Mouse (Mus musculus) layer of hippocampus, adult 18-20 months (tissue): ENCODE results near the gene Wasf3. TPM values are rescaled to one million over a fixed set of nuclear protein-coding genes. Genes with fewer than 3 reads are reported as not detected.
A peak's percentile ranks its signal among the peaks of the same experiment; 100 is the strongest.

Experiments used
- DNase-seq, 2 experiments: peaks; one replicate each; pipeline ENCODE4 v3.0.0; 2022; ENCODE audit warnings: low spot score in 2 of 2
- long read RNA-seq: library from polyadenylated mRNA; stranded (forward); transcript quantifications from one replicate; pipeline ENCODE4 v2.0.0, GENCODE M21; 2021
- total RNA-seq, 2 experiments: library from RNA; stranded (reverse); gene quantifications; 2 replicates each; pipeline ENCODE4 v1.2.3; 2021

Wasf3 gene
- 100 to 1,000 TPM; 104 to 106 TPM for total RNA-seq
- long read RNA-seq, full-length matches to known transcripts: 7 of 42 reads
- long read RNA-seq, partial matches to known transcripts: 6 of 42 reads
- long read RNA-seq, other reads (novel, unspliced or antisense): 29 of 42 reads

GRCm38 (mm10) chr5:146384935-146385591 is at the start of gene Wasf3:
Gene Wasf3, plus strand, starts transcription at chr5:146384985.
- peak; percentile 90 to 93 for DNase-seq

- DNase-seq: peak; percentile 45 to 75
Measured at GRCm38 (mm10) chr5:146338064-146338463, 46.7 kb upstream of the Wasf3 start.

- DNase-seq: no peak
Measured at GRCm38 (mm10) chr5:146340037-146340436, 44.7 kb upstream of the Wasf3 start.

- DNase-seq: peak in 1 of 2 experiments; percentile 52
Measured at GRCm38 (mm10) chr5:146344911-146345686, 39.7 kb upstream of the Wasf3 start.

GRCm38 (mm10) chr5:146347081-146347480 is 37.7 kb upstream of the Wasf3 start:
- DNase-seq: peak; percentile 42 to 70

GRCm38 (mm10) chr5:146349183-146349582 is 35.6 kb upstream of the Wasf3 start:
- no peak for DNase-seq

- DNase-seq: no peak
Measured at GRCm38 (mm10) chr5:146350784-146351183, 34.0 kb upstream of the Wasf3 start.

- no peak for DNase-seq
Measured at GRCm38 (mm10) chr5:146352006-146352405, 32.8 kb upstream of the Wasf3 start.

- DNase-seq: no peak
Measured at GRCm38 (mm10) chr5:146360386-146360785, 24.4 kb upstream of the Wasf3 start.

GRCm38 (mm10) chr5:146362711-146363110 is 22.1 kb upstream of the Wasf3 start:
- no peak for DNase-seq

- no peak for DNase-seq
Measured at GRCm38 (mm10) chr5:146368356-146368755, 16.4 kb upstream of the Wasf3 start.

GRCm38 (mm10) chr5:146368971-146369370 is 15.8 kb upstream of the Wasf3 start:
- no peak for DNase-seq

GRCm38 (mm10) chr5:146370794-146371193 is 14.0 kb upstream of the Wasf3 start:
- peak; percentile 39 to 83 for DNase-seq

GRCm38 (mm10) chr5:146373238-146373637 is 11.5 kb upstream of the Wasf3 start:
- no peak for DNase-seq

- DNase-seq: no peak
Measured at GRCm38 (mm10) chr5:146376601-146377000, 8.2 kb upstream of the Wasf3 start.

GRCm38 (mm10) chr5:146380041-146380440 is 4.7 kb upstream of the Wasf3 start:
- DNase-seq: no peak

- no peak for DNase-seq
Measured at GRCm38 (mm10) chr5:146382268-146382667, 2.5 kb upstream of the Wasf3 start.

GRCm38 (mm10) chr5:146383401-146383800 is 1.4 kb upstream of the Wasf3 start:
- DNase-seq: no peak

GRCm38 (mm10) chr5:146385989-146386388 is 1.2 kb downstream of the Wasf3 start:
- DNase-seq: no peak

- no peak for DNase-seq
Measured at GRCm38 (mm10) chr5:146386906-146387305, 2.1 kb downstream of the Wasf3 start.

GRCm38 (mm10) chr5:146394563-146394962 is 9.8 kb downstream of the Wasf3 start:
- DNase-seq: no peak

GRCm38 (mm10) chr5:146397253-146397652 is 12.5 kb downstream of the Wasf3 start:
- no peak for DNase-seq
